Mouse (Mus musculus) G1E (cell line): Measurements from ENCODE around the gene Tcf7l1.

Experiments used
- CTCF ChIP-seq: IDR thresholded peaks from 2 replicates; pipeline ENCODE4 v1.5.1; 2012; ENCODE audit warnings: low read depth, low read length, inconsistent platforms, mixed read lengths
- GATA1 ChIP-seq: IDR thresholded peaks from 2 replicates; pipeline ENCODE4 v1.6.1; 2012; ENCODE audit warnings: borderline replicate concordance, low read length, inconsistent platforms, mixed read lengths
- POLR2AphosphoS5 ChIP-seq: IDR thresholded peaks from 2 replicates; pipeline ENCODE4 v1.6.1; 2012; ENCODE audit warnings: low read depth, low read length, inconsistent platforms; ENCODE audit not compliant: insufficient replicate concordance
- TAL1 ChIP-seq: conservative IDR thresholded peaks from 2 replicates; pipeline ENCODE4 v1.6.1; 2012; ENCODE audit warnings: low read depth, low read length, inconsistent platforms, mixed read lengths

DNA sequence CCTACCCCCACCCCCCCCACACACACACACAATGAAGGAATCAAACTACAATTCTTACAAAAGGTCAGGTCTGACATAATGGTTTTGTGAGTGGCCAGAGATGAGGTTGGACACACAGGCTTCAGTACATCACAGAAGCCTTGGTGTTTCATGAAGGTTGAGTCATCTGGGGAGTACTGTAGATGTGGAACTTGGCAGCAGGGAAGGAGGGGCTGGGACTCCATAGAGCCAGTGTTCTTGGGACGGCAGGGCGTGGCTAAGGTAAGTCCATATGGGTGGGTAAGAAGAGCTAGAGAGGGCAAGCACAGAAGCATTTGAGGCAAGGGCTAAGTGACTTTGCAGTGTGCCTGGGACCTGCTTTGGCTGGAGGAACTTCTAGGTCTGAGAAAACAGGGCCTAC, 185.0 kb downstream of the Tcf7l1 start:
- TF ChIP-seq CTCF (no peak), GATA1 (no peak), POLR2AphosphoS5 (no peak), TAL1 (no peak)
